Mouse (Mus musculus): Measurements from ENCODE around the gene Cx3cr1.

Gene Cx3cr1

DNA sequence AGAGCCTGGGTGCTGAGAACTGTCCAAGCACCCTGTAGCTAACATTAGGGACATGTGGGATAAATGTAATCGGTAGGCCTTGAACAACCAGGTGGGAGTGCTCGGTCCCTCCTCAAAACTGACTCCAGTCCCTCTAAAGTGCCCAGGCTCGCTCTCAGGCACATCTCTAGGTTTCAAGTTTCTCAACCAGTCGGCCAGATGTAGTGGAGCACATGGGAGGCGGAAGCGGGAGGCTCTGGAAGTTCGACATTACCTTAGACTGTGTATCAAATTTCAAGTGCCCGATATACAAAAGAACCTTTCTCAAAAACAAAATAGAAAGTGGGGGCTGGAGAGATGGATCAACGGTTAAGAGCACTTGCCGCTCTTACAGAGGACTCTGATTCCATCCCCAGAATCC is 130.0 kb downstream of the Cx3cr1 start:
- no peak for DNase-seq (ENCODE audit: low spot score)

DNA sequence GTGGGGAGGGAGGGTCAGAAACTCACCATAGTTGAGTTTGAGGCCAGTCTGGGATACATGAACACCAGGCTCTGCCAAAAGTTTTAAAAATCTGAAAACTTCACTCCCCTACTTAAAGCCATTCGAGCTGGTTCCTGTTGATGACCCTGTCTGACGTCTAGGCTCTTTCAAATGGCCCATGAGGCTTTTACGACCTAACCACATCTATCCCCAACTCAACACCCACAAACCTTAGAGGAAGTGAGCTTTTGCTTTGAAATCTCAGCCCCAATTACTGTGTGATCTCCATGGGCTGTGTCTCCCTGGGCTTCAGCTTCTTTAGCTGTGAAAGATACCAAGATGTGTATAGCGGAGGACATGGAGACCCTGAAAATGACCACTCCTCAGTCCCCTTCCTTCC is 131.2 kb downstream of the Cx3cr1 start:
- peak; percentile 80 for DNase-seq (ENCODE audit: low spot score)

DNA sequence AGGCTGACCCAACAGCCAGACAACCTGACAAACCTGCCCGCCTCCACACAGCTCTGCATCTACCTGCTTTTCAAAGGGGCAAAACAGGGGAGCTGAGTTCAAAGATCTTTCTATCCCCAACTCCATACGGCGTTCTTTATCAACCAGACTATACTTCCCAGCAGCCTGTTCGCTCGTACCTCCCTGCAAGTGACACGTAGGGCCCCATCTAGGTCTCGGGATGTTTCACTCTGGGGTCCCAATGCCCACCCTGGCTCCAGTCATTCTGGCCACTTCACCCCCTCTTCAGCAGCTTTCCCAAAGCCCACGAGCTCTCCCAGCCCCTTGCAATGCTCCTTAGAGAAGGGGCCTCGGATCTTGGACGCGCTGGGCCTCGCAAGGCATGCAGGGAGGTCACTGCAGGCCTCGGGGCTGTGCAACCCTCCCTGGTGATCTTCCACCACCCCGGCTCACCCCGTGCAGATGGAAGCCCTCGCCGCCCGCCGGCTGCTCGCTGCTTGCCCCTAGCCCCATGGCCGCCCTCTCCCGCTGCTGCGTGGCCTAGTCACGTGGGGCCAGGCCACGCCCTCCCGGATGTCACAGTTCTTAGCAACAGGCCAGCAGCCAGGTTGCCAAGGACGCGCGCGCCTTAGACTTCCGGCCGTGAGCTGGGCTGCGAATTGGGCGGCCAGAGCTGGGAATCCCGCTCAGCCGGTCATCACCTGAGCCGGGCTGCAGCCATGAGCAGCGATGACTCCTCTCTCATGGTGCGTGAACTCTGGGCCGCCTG is 132.5 kb downstream of the Cx3cr1 start, which contains the start of the genes Gorasp1 and Ttc21a:
TSS of gene Gorasp1 (minus strand) at position 561 of the 769 bp plus-strand sequence.
TSS of gene Ttc21a (plus strand) at position 602 of the 769 bp plus-strand sequence.
- peak; percentile 88 for DNase-seq (ENCODE audit: low spot score)

DNA sequence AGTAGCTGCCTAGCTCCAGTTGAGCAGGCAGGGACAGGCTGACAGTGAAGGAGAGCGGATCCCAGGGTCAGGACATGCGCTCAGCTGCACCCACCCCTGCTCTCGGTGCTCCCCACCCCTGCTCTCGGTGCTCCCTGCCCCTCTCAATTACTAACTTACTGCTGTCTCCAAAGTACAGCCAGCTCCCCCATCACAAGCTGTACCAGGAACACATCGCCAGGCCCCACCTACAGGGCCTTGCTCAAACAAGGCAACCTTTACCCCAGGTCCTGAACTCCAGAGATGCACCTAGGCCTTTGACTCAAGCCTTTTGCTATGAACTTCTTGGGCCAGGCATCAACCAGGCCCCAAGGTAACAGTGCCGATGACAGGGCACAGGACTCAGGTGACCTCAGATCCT is 136.0 kb downstream of the Cx3cr1 start:
- no peak for DNase-seq (ENCODE audit: low spot score)

DNA sequence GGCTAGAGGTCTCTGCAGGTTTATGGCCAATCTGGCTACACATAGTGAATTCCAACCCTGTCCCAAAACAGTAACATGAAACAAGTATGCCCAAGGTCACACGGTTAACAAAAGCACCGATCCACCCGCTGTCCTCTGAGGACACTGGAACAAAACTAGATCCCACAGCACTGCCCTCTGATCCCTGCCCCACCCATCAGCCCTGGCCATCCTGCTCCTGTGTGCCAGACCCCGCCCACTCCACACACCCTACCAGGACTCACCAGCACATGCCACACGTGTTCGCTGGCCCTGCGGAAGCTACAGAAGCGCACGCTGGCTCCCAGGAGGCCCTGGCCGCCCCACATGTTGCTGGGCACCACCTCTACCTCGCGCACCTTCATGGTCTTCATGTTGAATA is 137.3 kb downstream of the Cx3cr1 start:
- no peak for DNase-seq (ENCODE audit: low spot score)

DNA sequence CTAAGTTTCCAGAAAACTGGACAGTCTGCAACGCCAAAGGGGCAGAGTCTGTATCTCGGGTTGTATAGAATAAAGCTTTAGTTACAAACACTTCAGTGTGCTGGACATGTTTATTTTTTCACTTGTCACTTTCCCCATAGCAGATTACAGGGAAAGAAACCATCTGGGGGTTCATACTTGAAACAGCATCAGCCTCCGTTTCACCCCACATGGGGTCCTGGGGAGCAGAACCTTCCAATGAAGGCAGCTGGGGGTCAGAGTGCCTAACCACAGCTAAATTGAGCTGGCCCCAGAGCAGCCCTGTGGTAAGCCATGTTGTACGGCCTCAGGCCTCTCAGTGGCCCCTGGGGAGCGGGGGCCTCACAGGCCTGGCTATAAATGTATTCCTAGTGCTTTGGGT is 143.2 kb downstream of the Cx3cr1 start:
- DNase-seq (ENCODE audit: low spot score): no peak

DNA sequence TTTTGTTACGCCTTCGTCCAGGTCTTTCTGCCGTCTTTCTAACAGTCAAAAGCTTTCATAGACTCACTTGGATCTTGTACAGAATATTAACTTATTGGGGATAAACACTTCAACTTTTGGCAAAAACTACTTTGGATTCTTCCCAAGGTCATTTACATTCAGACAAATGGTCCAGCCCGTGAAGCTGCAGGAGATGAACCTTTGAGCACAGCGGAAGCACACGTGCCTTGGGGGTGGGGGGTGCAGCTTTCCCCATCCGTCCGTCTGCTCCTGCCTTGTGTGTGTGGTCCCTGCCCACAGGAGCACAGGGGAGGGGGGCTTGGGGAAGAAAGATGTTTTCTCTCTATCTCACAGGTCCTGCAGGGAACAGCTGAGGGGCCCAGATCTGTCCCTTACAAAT is 143.9 kb downstream of the Cx3cr1 start:
- no peak for DNase-seq (ENCODE audit: low spot score)

DNA sequence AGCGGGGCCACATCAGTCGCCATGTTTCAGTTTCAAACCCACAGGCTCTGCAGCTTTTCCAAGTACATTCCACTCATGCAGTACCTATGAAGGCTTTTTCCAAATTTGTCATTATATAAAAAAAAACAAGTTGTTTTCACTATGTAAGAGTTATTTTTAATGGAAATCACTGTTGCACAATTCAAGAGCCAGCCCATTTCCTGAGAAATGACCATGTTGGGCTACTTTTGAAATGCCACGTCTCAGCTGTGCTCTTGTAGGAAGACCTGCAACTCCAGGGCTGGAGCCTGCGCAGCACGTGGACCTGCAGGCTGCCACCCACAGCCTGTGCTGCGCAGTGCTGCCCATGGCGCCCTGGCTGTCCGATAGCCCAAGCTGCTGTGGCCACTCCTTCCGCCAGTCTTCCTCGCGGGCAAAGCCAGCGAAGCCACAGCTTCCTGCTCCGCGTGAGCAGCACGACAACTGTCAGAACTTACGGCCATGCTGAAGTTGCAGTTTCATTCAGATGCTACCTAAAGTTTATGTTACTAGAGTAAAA is 144.5 kb downstream of the Cx3cr1 start:
- DNase-seq (ENCODE audit: low spot score): no peak

DNA sequence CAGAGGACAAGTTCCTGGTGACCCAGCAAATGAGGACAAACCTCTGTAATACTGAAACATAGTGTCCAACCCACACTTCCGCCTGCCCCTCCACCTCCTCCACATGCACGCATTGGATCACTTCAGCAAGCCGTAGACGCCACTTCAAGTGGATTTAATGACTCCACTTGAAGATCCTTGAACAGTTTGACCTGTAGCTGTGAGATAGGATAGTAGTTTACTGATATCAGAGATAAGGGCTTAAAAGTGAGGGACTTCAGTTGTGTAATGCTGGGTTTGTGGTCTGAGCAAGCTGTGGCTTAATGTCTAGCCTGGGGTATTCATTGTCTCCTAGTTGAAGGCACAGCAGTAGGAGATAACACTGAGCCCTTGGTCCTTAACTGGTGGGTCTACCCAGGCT is 146.2 kb downstream of the Cx3cr1 start:
- no peak for DNase-seq (ENCODE audit: low spot score)

DNA sequence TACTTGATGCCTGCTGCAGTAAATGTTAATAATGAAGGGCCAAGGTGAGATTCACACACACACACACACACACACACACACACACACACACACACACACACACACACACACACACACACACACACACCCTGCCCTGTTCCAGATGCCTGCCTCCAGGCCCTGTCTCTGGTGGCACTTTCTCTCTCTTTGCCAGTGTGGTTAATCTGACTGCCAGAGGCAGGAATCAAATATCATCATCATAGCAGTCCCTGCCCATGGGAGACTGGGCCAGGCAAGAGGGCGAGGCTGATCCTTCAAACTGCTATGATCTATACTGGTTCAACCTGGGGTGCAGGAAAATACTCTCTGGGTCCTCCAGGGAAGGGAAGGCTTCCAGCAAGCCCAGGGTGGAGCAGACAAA is 149.8 kb downstream of the Cx3cr1 start:
- no peak for DNase-seq (ENCODE audit: low spot score)

DNA sequence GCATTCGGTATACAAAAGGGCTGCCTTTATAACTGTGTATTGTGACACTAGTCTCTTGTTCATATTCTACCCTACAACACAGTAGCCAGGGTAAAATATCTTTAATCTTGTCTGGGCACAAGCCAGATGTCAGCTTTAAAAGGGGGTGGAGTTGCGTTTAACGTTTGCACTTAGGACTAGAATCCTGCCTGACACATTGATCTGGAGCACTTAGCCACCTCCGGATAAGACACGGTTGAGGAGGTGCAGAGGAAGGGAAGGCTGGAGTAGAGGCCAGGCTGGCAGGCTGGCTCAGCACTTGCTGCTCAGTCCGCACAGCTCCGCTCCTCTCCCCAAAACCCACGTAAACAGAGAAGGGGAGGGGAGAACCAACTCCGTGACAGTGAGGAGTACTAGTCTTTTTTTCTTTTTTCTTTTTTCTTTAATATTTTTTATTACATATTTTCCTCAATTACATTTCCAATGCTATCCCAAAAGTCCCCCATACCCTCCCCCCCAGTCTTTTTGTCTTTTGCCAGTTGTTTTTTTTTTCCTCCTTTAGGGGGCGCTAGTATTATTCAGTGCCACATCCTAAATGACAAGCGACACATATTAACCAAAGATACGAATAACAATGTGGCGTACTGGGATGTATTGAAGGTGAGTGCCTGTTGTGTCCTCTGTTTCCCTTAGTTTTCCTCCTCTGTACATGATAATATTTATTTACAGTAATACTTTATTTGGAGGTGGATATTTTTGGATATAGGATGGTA is 156.4 kb downstream of the Cx3cr1 start:
- DNase-seq (ENCODE audit: low spot score): no peak

DNA sequence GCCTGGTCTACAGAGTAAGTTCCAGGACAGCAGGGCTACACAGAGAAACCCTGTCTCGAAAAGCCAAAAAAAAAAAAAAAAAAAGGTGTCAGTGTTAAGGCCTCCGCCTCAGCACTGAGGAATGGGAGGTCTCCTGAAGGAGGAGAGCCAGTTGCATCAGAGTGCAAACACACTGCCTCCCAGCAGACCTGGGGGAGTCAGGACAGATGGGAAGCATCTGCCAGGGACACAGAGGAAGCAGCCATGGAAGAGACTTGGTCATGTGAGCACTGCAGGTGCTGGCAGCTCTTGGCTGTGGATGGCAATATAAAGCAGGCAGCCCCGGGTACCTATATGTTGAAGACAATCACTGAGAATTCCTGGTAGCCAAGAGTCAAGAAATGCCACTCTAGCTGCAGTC is 159.7 kb downstream of the Cx3cr1 start:
- no peak for DNase-seq (ENCODE audit: low spot score)

DNA sequence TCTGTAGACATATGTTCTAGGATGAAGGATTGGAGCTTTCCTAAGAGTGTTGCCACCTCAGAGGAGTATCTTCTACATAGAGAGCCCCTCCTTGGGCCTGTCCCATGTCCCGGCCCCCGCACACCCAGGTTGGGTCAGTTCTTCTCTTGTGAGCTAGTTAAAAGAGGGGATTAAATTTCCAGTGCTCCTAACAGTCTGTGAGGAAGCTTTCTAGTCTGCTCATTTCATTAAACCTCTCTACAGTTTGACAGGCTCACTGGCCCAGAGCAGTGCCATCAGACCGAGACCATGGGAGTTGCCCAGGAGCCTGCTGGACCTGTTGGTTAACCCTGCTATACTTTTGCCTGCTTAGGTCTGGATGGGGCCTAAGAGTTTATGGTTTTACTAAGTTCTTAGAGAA is 161.0 kb downstream of the Cx3cr1 start:
- no peak for DNase-seq (ENCODE audit: low spot score)

DNA sequence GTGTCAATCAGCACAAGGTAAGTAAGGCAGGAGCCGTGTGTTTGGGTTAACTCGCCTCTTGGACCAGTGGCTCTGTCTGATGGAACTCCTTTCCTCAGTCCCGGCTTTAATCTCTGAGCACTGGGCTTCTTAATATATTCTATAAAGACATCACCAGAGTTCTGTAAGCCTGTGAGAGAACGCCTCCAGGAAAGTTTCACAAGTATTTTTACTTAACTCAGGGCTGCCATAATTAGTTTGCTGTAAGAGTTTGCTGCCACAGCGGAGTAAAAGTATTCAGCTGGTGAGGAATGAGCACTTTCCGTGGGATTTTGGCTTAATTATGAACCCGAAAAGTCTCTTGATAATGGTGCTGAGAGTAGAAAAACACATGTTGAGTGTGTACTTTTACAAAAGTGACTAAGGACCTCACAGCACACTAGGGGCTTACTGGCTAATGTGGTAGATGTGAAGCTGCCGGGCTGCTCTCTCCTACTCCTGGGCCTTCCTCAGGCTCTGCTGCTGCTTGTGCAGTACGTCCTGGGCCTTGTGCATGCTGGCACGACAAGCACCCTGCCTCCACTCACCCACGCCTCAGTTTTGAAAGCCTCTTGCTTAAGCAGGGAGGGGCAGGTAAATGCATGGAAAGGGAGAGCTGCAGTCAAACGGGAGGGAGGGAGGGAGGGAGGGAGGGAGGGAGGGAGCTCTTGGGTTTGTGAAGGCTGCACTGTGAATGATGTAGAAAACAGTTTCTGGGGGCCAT is 167.1 kb downstream of the Cx3cr1 start:
- DNase-seq (ENCODE audit: low spot score): no peak

DNA sequence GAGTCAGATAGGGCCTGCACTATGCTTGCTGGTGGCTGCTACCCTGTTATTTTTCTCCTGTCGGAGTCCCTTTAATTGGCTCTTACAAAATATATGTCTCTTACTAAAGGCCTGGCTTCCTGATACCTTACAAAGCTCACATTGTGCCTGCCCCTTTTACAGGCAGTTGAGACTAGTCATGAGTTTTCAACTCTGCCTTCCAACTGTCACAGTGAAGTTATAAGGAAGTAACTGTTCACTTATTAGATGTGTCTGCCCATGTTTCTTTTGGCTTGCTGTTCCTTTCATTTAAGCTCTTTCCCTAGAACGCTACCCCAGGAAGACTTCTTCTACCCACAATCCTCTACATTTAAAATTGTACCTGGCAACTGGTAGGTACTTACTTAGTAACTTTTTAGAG is 170.2 kb downstream of the Cx3cr1 start:
- DNase-seq (ENCODE audit: low spot score): no peak

DNA sequence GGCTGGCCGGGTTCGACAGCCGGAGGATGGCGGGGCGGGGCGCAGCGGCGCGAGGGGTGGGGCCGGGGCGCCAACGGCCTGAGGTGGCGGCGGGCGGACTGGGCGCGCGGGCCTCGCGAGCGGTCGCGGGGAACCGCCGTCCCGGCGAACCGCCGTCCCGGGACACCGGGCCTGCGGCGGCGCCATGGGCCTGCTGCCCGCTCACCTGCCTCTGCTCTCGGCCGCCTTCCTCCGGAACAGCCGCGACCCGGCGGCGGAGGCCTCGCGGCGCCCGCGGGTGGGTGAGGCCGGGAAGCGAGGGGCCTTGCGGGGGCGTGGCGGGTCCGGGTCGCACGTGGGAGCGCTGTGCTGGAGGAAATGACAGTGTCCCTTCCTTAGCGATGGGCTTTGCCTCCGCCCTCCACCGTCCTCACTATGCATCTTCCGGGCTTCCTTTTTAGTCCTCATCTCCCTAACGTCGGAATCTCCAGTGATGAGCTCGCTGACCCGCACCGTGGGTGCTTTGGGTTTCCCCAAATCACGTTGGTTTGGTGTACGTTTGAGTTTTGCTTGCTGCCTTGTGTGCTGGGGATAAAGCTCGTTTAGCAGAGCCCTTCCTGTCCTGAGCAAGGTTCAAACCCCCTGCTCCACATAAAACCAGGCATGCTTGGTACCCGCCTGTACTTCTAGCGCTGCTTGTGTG is 174.5 kb downstream of the Cx3cr1 start:
- DNase-seq (ENCODE audit: low spot score): peak; percentile 68

DNA sequence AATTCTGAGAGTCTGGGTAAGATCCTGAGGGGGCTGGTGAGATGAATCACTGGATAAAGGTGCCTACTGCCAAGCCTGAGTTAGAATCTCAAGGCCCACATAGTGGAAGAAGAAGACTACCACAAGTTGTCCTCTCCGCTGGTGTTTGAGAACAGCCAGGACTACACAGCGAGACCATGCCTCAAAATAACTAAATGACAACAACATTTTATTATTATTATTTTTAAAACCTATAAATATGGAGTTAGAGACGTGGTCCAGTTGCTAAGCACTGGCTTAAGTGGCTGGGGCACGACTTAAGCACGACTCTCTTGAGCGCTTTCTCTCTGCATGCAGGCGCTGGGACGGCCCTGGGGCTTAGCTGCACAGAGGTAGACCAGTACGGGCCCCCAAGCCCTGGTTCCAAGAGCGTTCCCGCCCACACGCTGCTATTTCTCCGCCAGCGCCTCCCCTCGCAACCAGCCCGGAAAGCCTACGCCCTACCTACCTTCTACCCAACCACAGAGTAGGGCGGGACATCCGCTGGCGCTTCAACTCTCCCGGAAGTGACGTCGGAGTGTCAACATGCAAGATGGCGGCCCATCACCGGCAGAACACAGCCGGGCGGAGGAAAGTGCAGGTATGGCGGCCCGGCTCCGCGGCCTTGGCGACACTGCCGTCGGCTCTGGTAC is 175.2 kb downstream of the Cx3cr1 start, which contains the start of gene Wdr48:
TSS of gene Wdr48 (plus strand) at position 540 of the 671 bp plus-strand sequence.
- peak; percentile 98 for DNase-seq (ENCODE audit: low spot score)

DNA sequence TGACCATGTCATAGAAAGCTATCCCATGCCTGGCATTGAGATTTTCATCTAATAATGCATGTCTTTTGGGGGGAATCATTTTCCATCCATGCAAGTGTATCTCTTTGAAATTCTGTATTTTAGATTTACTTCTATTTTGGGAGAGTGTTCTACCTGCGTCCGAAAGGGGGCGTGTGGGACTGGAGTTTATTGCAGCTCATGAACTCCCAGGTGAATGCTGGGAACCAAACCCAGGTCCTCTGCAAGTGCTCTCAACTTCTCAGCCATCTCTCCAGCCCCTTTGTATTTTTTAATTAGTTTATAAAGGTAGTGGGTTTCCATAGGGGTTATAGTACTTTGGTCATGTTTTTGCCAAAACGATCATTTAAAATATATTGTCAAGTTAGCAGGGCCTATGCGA is 175.8 kb downstream of the Cx3cr1 start:
- DNase-seq (ENCODE audit: low spot score): no peak

DNA sequence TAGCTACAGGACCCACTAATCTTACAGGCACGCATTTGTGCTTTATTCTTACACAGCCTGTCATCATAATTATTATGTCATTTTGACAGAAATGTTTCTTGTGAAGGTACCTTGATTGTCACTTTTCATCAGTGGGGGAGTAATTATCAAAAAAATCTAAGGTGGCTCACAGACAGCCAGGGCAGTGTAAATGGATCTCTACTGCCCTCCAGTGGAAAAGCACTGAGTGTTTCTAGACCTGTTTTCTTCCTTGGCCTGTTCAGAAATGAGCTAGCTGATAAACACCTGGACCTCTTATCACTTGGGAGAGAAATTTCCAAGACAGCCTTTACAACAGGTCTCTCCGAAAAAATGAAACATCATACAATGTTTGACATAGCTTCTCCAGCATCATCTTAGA is 179.0 kb downstream of the Cx3cr1 start:
- peak; percentile 45 for DNase-seq (ENCODE audit: low spot score)

DNA sequence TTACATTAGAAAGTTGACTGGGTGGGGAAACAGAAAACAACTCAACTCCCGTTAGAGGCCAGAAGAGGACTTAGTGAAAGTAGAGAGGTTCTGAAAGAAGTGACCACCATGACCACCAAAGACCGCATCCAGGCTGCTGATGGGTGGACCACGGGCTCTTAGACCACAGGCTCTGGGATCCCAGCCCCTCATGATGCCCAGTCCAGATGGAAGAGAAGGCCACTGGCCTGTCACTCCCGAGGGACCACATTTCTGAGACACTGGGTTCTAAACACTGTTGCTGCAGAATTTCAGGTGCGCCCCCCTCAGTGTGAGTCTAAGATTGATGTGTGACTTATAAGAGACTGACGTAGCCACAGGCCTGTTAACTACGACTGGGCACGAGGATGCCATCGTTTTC is 180.2 kb downstream of the Cx3cr1 start:
- DNase-seq (ENCODE audit: low spot score): no peak

DNA sequence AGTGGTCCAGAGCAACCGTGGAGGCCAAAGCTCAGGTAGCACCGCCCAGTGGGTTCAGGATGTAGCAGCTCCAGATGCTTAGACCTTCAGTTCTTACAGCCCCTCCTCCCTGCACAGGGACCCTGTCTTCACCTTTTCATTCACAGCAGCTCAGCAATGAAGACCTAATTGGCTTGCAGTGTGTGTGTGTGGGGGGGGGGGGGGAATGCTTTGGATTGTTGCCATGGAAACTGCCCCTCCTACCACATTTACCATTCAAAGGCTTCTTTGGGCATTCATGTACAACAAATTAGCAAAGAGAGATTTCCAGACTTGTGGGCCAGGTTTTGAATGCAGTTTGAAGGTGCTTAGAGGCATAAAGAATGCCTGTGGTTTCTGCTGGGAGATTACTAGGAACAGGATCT is 180.8 kb downstream of the Cx3cr1 start:
- no peak for DNase-seq (ENCODE audit: low spot score)
